Mouse (Mus musculus) hindbrain, embryonic 14.5 days (tissue): ENCODE data around the gene Itgb5. TPM values are rescaled to one million over a fixed set of nuclear protein-coding genes. Genes with fewer than 3 reads are reported as not detected.

ENCODE experiments used
- ATAC-seq: fragments of 200-750 bp; cut with Nextera tagmentation; 2 replicates; pipeline ENCODE4 v1.8.0; 2017; ENCODE audit warnings: moderate number of reproducible peaks, mild to moderate bottlenecking, moderate TSS enrichment, moderate library complexity; ENCODE audit not compliant: low FRiP score
- DNase-seq: peaks from one replicate; pipeline ENCODE4 v3.0.0-alpha.2; 2015; ENCODE audit warnings: low spot score
- H3K27ac ChIP-seq: fragments of 300-500 bp; sonication (generic); 2 replicates; pipeline ENCODE4 v1.5.1; 2014; ENCODE audit warnings: mild to moderate bottlenecking, moderate library complexity
- H3K27me3 ChIP-seq: fragments of 300-500 bp; sonication (generic); 2 replicates; pipeline ENCODE4 v1.6.1; 2014; ENCODE audit warnings: mild to moderate bottlenecking, low read length, mixed read lengths; ENCODE audit not compliant: control insufficient read depth, insufficient read depth
- H3K36me3 ChIP-seq: fragments of 300-500 bp; sonication (generic); replicated peaks from 2 replicates; pipeline ENCODE4 v1.6.1; 2014; ENCODE audit not compliant: control insufficient read depth, insufficient read depth
- H3K4me1 ChIP-seq: fragments of 300-500 bp; sonication (generic); replicated peaks from 2 replicates; pipeline ENCODE4 v1.6.1; 2014; ENCODE audit warnings: antibody characterized with exemption, low read length, mixed read lengths; ENCODE audit not compliant: control insufficient read depth, insufficient read depth
- H3K4me2 ChIP-seq: fragments of 300-500 bp; sonication (generic); replicated peaks from 2 replicates; pipeline ENCODE4 v1.6.1; 2014; ENCODE audit warnings: mild to moderate bottlenecking, moderate library complexity
- H3K4me3 ChIP-seq: fragments of 300-500 bp; sonication (generic); replicated peaks from 2 replicates; pipeline ENCODE4 v1.5.1; 2014; ENCODE audit warnings: mild to moderate bottlenecking, low read length
- H3K9ac ChIP-seq: fragments of 300-500 bp; sonication (generic); 2 replicates; pipeline ENCODE4 v1.6.1; 2014
- H3K9me3 ChIP-seq: fragments of 300-500 bp; sonication (generic); 2 replicates; pipeline ENCODE4 v1.6.1; 2016; ENCODE audit warnings: low read length; ENCODE audit not compliant: control insufficient read depth
- WGBS: fragments of 180-500 bp; shearing (Covaris S2); extraction: QIAGEN DNeasy Blood & Tissue Kit; methylation state at CpG from one replicate; pipeline ENCODE4 v1.1.7; 2014; 5-methylcytosine and 5-hydroxymethylcytosine counted together
- polyA plus RNA-seq: library from polyadenylated mRNA; unstranded; fragments of >200 nt; fragmentation: Nextera tagmentation; extraction: Ambion mirVana; gene quantifications from 2 replicates; pipeline ENCODE4 v1.2.1, GENCODE M21; 2014

The Itgb5 gene
- polyA plus RNA-seq, 1 experiment from 2014 or later = 27.2 TPM

- DNase-seq = no peak
- peak; percentile 71; the same call in 1 of the 2 replicates for ATAC-seq
- no peaks in the 10 kb centered on the region for H3K9me3 ChIP-seq
- no peak overlapping the region for H3K9ac ChIP-seq
- H3K27ac ChIP-seq = peak overlapping the region; percentile 57
- no peak overlapping the region for H3K4me2 ChIP-seq
- no peaks in the 10 kb centered on the region for H3K36me3 ChIP-seq
- H3K27me3 ChIP-seq = no peaks in the 10 kb centered on the region; the same call in 1 of the 2 replicates
- H3K4me3 ChIP-seq = no peak overlapping the region
- 47% methylated on average over 16 of the region's 16 CpGs for WGBS
- H3K4me1 ChIP-seq = peaks cover 18% of the 10 kb centered on the region; the same call in 1 of the 2 replicates
Measured at GRCm38 (mm10) chr16:33883046-33883975, 53.8 kb downstream of the Itgb5 start.

GRCm38 (mm10) chr16:33884201-33884600, 54.7 kb downstream of the Itgb5 start:
- WGBS = 69% methylated on average over 5 of the region's 5 CpGs
- H3K27ac ChIP-seq = peak overlapping the region; percentile 57; the same call in 1 of the 2 replicates
- no peaks in the 10 kb centered on the region; the same call in 1 of the 2 replicates for H3K27me3 ChIP-seq
- peaks cover 18% of the 10 kb centered on the region; the same call in 1 of the 2 replicates for H3K4me1 ChIP-seq
- ATAC-seq (no peak), DNase-seq (no peak)
- no peaks in the 10 kb centered on the region for H3K36me3 ChIP-seq
- no peak overlapping the region for H3K4me2 ChIP-seq
- no peak overlapping the region for H3K9ac ChIP-seq
- H3K4me3 ChIP-seq = no peak overlapping the region
- H3K9me3 ChIP-seq = no peaks in the 10 kb centered on the region

- no peak overlapping the region for H3K4me2 ChIP-seq
- WGBS = 88% methylated on average over 11 of the region's 11 CpGs
- no peaks in the 10 kb centered on the region for H3K9me3 ChIP-seq
- no peak overlapping the region for H3K9ac ChIP-seq
- ATAC-seq (no peak), DNase-seq (no peak)
- no peaks in the 10 kb centered on the region for H3K36me3 ChIP-seq
- H3K27me3 ChIP-seq = no peaks in the 10 kb centered on the region; the same call in 1 of the 2 replicates
- no peak overlapping the region for H3K4me3 ChIP-seq
- H3K4me1 ChIP-seq = peaks cover 18% of the 10 kb centered on the region; the same call in 1 of the 2 replicates
- H3K27ac ChIP-seq = no peak overlapping the region
Measured at GRCm38 (mm10) chr16:33885021-33885471, 55.6 kb downstream of the Itgb5 start.

- no peak overlapping the region for H3K4me2 ChIP-seq
- H3K9me3 ChIP-seq = no peaks in the 10 kb centered on the region
- 94% methylated on average over 14 of the region's 14 CpGs for WGBS
- H3K4me3 ChIP-seq = no peak overlapping the region
- no peaks in the 10 kb centered on the region for H3K36me3 ChIP-seq
- no peaks in the 10 kb centered on the region; the same call in 1 of the 2 replicates for H3K27me3 ChIP-seq
- H3K27ac ChIP-seq = no peak overlapping the region
- no peak overlapping the region for H3K9ac ChIP-seq
- H3K4me1 ChIP-seq = peaks cover 18% of the 10 kb centered on the region; the same call in 1 of the 2 replicates
- DNase-seq = no peak
- ATAC-seq = no peak
Measured at GRCm38 (mm10) chr16:33885671-33886328, 56.3 kb downstream of the Itgb5 start.

GRCm38 (mm10) chr16:33886665-33887064, 57.2 kb downstream of the Itgb5 start:
- Histone ChIP-seq H3K9ac (no peak overlapping the region), H3K4me2 (no peak overlapping the region), H3K4me3 (no peak overlapping the region), H3K27ac (no peak overlapping the region), H3K4me1 (peaks cover 21% of the 10 kb centered on the region), H3K36me3 (no peaks in the 10 kb centered on the region), H3K9me3 (no peaks in the 10 kb centered on the region), H3K27me3 (no peaks in the 10 kb centered on the region; the same call in 1 of the 2 replicates)
- 74% methylated on average over 6 of the region's 6 CpGs for WGBS
- DNase-seq (no peak), ATAC-seq (no peak)

GRCm38 (mm10) chr16:33887981-33888380, 58.5 kb downstream of the Itgb5 start:
- Histone ChIP-seq H3K9ac (no peak overlapping the region), H3K4me3 (no peak overlapping the region), H3K4me2 (no peak overlapping the region), H3K36me3 (no peaks in the 10 kb centered on the region), H3K27me3 (no peaks in the 10 kb centered on the region; the same call in 1 of the 2 replicates), H3K27ac (no peak overlapping the region), H3K4me1 (peaks cover 20% of the 10 kb centered on the region), H3K9me3 (no peaks in the 10 kb centered on the region)
- WGBS = 81% methylated on average over 2 of the region's 2 CpGs
- DNase-seq (no peak), ATAC-seq (no peak)

GRCm38 (mm10) chr16:33889000-33889607, 59.6 kb downstream of the Itgb5 start:
- no peak overlapping the region for H3K9ac ChIP-seq

GRCm38 (mm10) chr16:33891099-33891498, 61.6 kb downstream of the Itgb5 start:
- Histone ChIP-seq H3K4me1 (peaks cover 7% of the 10 kb centered on the region; the same call in 1 of the 2 replicates), H3K9ac (no peak overlapping the region), H3K9me3 (no peaks in the 10 kb centered on the region), H3K4me3 (no peak overlapping the region), H3K27ac (no peak overlapping the region), H3K27me3 (no peaks in the 10 kb centered on the region), H3K4me2 (no peak overlapping the region), H3K36me3 (no peaks in the 10 kb centered on the region)
- WGBS = 68% methylated on average over 8 of the region's 8 CpGs
- ATAC-seq (no peak), DNase-seq (no peak)

More at GRCm38 (mm10) chr16:33889000-33889607, 59.6 kb downstream of the Itgb5 start:
- WGBS = 78% methylated on average over 13 of the region's 13 CpGs
- H3K4me3 ChIP-seq = no peak overlapping the region
- no peak overlapping the region for H3K4me2 ChIP-seq
- H3K4me1 ChIP-seq = peaks cover 11% of the 10 kb centered on the region
- no peak overlapping the region for H3K27ac ChIP-seq
- no peak for DNase-seq
- H3K27me3 ChIP-seq = no peaks in the 10 kb centered on the region
- no peaks in the 10 kb centered on the region for H3K9me3 ChIP-seq
- ATAC-seq = no peak
- no peaks in the 10 kb centered on the region for H3K36me3 ChIP-seq
